Mouse (Mus musculus): ENCODE measurements around the gene Mical2.

DNA sequence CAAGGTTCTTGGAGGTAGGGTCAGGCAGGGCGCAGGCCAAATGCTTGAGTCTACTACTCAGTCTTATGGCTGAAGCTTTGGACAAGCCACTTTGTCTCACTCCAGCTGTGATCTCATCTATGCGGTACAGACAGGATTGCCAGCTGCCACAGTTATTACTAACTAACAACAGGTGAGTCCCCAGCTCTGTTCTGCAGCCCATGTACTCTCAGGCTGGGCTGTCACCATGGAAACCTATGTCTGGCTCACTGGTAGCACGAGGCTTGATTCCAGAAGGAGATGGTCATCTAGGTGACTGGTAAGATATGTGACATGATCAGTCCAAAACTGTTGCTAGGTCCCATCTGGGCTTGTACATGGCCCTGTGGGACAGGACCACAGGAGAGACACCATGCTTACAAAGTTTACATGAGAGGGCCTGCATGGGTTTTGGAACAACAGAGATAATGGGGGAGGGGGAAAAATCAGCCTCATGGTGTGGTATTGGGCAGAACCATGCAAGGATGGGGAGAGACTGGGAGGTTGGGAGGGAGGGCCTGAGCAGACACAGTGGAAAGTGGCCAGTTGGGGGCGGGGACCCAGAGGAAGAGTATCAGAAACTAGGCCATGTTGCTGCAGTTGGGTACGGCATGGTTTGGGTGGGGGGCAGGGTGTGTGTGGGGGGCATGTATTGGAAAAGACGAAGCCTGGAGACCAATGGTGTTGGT is 41.0 kb upstream of the Mical2 start:
- TF ChIP-seq CTCF (conservative IDR thresholded peaks at IDR 0.05; ENCODE audit: insufficient read depth, insufficient read length, low read depth, low read length): no peak
- no peak for TF ChIP-seq POLR2A (IDR thresholded peaks at IDR 0.05; ENCODE audit: low read depth, low read length)
